Mouse (Mus musculus) olfactory bulb, adult 2 months (tissue): ENCODE data around the gene Akap6.

Experiments used
- CTCF ChIP-seq: fragments of 200-500 bp; IDR thresholded peaks from 2 replicates; pipeline ENCODE4 v1.5.1; 2012; ENCODE audit warnings: low read depth, mild to moderate bottlenecking, low read length, moderate library complexity; ENCODE audit not compliant: insufficient read depth
- POLR2A ChIP-seq: fragments of 200-500 bp; IDR thresholded peaks from 2 replicates; pipeline ENCODE4 v1.6.1; 2012; ENCODE audit warnings: mild to moderate bottlenecking, low read depth, low read length, moderate library complexity; ENCODE audit not compliant: insufficient read depth

DNA sequence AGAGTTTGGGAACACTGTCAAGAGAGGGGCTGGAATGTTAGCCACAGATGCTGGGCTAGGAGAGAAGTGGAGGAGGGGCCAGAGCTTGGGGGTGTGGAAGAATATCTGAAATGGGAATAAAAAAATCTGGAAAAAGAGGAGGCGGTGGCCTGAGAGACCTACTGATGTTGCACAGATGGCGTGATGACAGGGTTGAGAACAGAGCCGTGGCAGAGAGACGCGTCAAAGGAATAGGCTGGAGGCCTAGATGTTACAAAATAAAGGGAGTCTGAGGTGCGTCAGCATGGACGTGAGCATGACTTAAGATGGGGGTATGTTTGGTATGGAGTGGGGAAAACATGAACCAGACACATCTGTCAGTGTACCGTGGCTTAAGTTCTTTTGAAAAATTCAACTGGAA lies 180.1 kb downstream of the Akap6 start:
- TF ChIP-seq POLR2A (no peak), CTCF (no peak)
